Mouse (Mus musculus) lung, embryonic 14.5 days (tissue): ENCODE results near the gene Slit1. TPM values are rescaled to one million over a fixed set of nuclear protein-coding genes. Genes with fewer than 3 reads are reported as not detected.

Source experiments
- ATAC-seq: fragments of 200-750 bp; cut with Nextera tagmentation; 2 replicates; pipeline ENCODE4 v1.8.0; 2017; ENCODE audit warnings: mild to moderate bottlenecking, moderate TSS enrichment, moderate library complexity; ENCODE audit not compliant: insufficient read depth
- DNase-seq: peaks from one replicate; pipeline ENCODE4 v3.0.0-alpha.2; 2015
- H3K27ac ChIP-seq: fragments of 300-500 bp; sonication (generic); 2 replicates; pipeline ENCODE4 v1.5.1; 2014; ENCODE audit warnings: low read depth, mild to moderate bottlenecking, moderate library complexity
- H3K27me3 ChIP-seq: fragments of 300-500 bp; sonication (generic); 2 replicates; pipeline ENCODE4 v1.6.1; 2014; ENCODE audit warnings: low read length, control low read depth; ENCODE audit not compliant: insufficient read depth
- H3K36me3 ChIP-seq: fragments of 300-500 bp; sonication (generic); 2 replicates; pipeline ENCODE4 v1.6.1; 2014; ENCODE audit warnings: control low read depth; ENCODE audit not compliant: insufficient read depth
- H3K4me1 ChIP-seq: fragments of 300-500 bp; sonication (generic); 2 replicates; pipeline ENCODE4 v1.6.1; 2014; ENCODE audit warnings: antibody characterized with exemption, control low read depth; ENCODE audit not compliant: insufficient read depth
- H3K4me2 ChIP-seq: fragments of 300-500 bp; sonication (generic); 2 replicates; pipeline ENCODE4 v1.6.1; 2014; ENCODE audit warnings: mild to moderate bottlenecking
- H3K4me3 ChIP-seq: fragments of 300-500 bp; sonication (generic); 2 replicates; pipeline ENCODE4 v1.5.1; 2014; ENCODE audit warnings: low read depth, low read length
- H3K9ac ChIP-seq: fragments of 300-500 bp; sonication (generic); 2 replicates; pipeline ENCODE4 v1.6.1; 2014
- H3K9me3 ChIP-seq: fragments of 300-500 bp; sonication (generic); 2 replicates; pipeline ENCODE4 v1.6.1; 2016; ENCODE audit warnings: low read depth, low read length, control low read depth
- CTCF ChIP-seq: IDR thresholded peaks from 2 replicates; pipeline ENCODE4 v1.5.1; 2016; ENCODE audit warnings: antibody characterized with exemption, low read depth
- WGBS: fragments of 180-500 bp; shearing (Covaris S2); extraction: QIAGEN DNeasy Blood & Tissue Kit; methylation state at CpG from one replicate; pipeline ENCODE4 v1.1.7; 2014; 5-methylcytosine and 5-hydroxymethylcytosine counted together
- polyA plus RNA-seq: library from polyadenylated mRNA; unstranded; fragments of >200 nt; fragmentation: Nextera tagmentation; extraction: Ambion mirVana; gene quantifications from 2 replicates; pipeline ENCODE4 v1.2.1, GENCODE M21; 2014

The Slit1 gene
- polyA plus RNA-seq, 1 experiment from 2014 or later: 0.24 TPM

DNA sequence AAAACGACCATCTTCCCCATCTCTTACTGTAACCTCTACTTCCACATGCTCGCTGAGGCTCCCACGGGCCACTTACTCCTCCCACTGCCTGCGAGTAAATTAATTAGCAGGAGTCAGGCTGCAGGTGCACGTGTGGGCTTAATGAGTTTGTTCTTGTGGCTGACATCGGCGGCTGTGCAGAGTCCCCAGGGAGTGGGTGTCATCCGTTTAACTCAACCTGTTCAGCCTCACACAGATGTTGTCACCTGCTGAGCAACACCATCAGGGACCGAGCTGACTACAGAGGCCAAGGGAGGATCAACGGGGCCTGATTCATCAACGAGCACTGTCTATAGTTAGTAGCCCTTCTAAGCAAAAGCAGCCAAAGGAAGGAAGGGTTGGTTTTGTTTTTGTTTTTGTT lies 100.5 kb downstream of the Slit1 start:
- Histone ChIP-seq H3K4me1 (no peaks in the 10 kb centered on the region), H3K27me3 (no peaks in the 10 kb centered on the region), H3K27ac (no peak overlapping the region), H3K4me2 (no peak overlapping the region), H3K36me3 (no peaks in the 10 kb centered on the region), H3K9me3 (no peaks in the 10 kb centered on the region), H3K4me3 (no peak overlapping the region), H3K9ac (no peak overlapping the region)
- DNase-seq: no peak
- no peak for ATAC-seq
- TF ChIP-seq CTCF: no peak
- 53% methylated on average over 11 of the region's 11 CpGs for WGBS

DNA sequence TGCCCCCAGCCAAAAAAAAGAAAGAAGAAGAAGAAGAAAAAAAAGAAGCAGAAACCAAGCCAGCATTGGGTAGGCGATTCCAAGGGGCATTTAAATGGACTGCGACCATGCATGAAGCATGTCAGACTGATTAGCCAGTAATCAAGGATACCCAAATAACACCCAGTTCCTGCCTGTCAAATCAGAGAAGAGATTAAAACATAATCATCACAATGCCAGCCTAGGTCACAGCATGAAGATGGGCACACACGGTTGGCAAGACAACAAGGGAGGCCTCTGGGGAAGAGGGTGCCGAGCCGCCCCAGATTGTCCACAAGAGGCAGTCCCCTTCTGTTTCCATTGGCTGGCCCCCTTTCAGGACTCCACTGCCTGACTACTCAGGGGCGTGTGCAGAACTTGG lies 108.5 kb downstream of the Slit1 start:
- no peaks in the 10 kb centered on the region for H3K36me3 ChIP-seq
- H3K9me3 ChIP-seq: no peaks in the 10 kb centered on the region
- H3K4me3 ChIP-seq: no peak overlapping the region
- H3K27ac ChIP-seq: no peak overlapping the region
- 68% methylated on average over 6 of the region's 6 CpGs for WGBS
- H3K27me3 ChIP-seq: no peaks in the 10 kb centered on the region
- H3K4me2 ChIP-seq: no peak overlapping the region
- ATAC-seq (no peak), DNase-seq (no peak)
- H3K4me1 ChIP-seq: no peaks in the 10 kb centered on the region
- no peak for TF ChIP-seq CTCF
- H3K9ac ChIP-seq: no peak overlapping the region

DNA sequence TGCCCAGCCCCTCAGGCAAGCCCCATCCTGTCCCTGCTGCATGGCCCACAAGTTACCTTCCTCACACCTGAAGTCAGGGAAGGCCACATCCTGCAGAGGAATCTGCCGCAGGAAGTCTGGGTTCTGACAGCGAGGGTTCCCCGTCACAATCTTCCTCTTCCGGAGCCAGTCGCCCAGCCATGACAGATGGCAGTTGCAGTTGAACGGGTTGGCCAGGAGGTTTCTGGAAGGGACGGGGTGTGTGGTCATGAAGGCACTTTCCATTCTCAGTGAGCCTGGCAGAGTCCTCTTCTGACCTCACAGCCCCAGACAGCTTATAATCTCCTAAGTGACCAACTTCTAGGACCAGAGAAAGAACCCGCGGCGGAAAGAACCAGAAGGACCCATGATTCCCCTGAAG lies 109.4 kb downstream of the Slit1 start:
- Histone ChIP-seq H3K9me3 (no peaks in the 10 kb centered on the region), H3K4me3 (no peak overlapping the region), H3K4me2 (no peak overlapping the region), H3K27me3 (no peaks in the 10 kb centered on the region), H3K9ac (no peak overlapping the region), H3K36me3 (no peaks in the 10 kb centered on the region), H3K27ac (no peak overlapping the region), H3K4me1 (no peaks in the 10 kb centered on the region)
- WGBS: 74% methylated on average over 10 of the region's 10 CpGs
- ATAC-seq: no peak
- no peak for DNase-seq
- no peak for TF ChIP-seq CTCF

DNA sequence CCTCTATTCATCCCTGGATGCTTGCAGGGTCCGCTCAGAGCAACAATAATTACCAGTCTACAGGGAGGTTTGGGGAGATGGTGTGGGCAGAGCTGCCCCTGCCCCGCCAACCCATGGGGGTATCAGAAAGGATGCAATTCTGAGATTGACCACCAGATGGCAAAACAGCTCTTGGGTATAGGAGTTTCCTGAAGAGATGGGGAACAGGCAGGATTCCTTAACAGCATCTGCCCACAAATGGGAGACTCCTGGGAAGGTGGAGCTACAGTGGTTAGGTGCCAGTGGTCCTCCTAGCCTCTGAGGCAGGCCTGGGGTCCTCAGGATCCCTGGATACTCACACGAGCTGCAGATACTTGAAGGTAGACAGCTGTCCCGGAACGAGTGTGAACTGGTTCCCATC lies 113.9 kb downstream of the Slit1 start:
- H3K4me2 ChIP-seq: no peak overlapping the region
- no peaks in the 10 kb centered on the region for H3K36me3 ChIP-seq
- peak; percentile 88 for TF ChIP-seq CTCF
- H3K27ac ChIP-seq: no peak overlapping the region
- H3K9ac ChIP-seq: no peak overlapping the region
- H3K27me3 ChIP-seq: no peaks in the 10 kb centered on the region
- ATAC-seq (no peak), DNase-seq (peak; percentile 87)
- H3K9me3 ChIP-seq: no peaks in the 10 kb centered on the region
- no peaks in the 10 kb centered on the region for H3K4me1 ChIP-seq
- H3K4me3 ChIP-seq: no peak overlapping the region
- 36% methylated on average over 5 of the region's 5 CpGs for WGBS

DNA sequence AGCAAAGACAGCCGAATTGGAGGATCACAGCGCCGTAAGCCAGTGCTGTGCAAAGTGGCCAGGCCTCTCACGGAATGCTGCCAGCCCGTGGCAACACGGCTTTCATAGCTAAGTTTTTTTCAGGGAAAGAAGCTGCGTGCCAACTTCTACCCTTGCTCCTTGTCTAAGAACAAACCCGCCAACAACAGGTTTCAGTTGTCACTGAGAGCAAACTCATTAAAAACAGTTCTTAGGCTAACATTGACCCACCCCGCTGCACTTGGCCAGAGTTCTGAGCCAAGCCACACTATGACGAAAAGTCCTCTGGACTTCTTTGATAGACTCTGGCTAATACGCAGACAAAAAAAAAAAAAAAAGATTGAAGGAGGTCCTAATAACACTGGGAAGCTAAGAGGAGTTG lies 114.5 kb downstream of the Slit1 start:
- no peak overlapping the region for H3K27ac ChIP-seq
- no peak overlapping the region for H3K9ac ChIP-seq
- H3K4me2 ChIP-seq: no peak overlapping the region
- ATAC-seq (no peak), DNase-seq (no peak)
- no peaks in the 10 kb centered on the region for H3K9me3 ChIP-seq
- WGBS: 78% methylated on average over 11 of the region's 11 CpGs
- H3K4me3 ChIP-seq: no peak overlapping the region
- no peaks in the 10 kb centered on the region for H3K36me3 ChIP-seq
- TF ChIP-seq CTCF: no peak
- no peaks in the 10 kb centered on the region for H3K4me1 ChIP-seq
- H3K27me3 ChIP-seq: no peaks in the 10 kb centered on the region

DNA sequence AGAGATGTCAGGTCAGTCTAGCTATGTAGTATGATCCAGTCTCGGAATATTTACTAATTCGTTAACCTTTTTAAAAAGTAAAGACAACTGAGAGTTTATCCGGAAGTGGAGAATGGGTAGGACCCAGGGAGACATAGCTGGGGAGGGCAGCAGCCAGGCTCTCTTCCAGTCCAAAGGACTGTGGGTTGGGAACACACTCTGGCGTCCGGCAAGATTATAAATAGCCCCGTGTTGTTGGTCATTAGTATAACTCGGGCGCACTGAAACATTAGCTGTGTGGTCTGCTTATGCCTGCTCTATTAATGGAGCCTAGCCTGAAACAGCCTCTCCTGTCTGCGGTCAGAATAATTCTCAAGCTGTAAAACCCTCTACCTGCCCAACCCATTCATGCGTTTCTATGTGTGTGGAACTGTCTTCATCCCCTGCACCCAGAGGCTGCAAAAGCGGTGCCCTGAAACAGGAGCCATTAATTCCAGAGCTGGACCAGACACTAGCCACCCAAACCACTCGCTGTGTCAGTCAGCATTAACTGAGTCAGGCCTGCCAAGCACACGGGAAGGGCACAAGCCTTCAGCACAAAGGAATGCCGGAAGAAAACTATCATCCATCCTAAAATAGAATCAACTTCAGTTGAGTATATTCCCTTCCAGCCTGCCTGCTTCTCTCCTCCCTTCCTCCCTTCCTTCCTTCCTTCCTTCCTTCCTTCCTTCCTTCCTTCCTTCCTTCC lies 122.9 kb downstream of the Slit1 start:
- Histone ChIP-seq H3K9ac (no peak overlapping the region), H3K9me3 (no peaks in the 10 kb centered on the region), H3K4me2 (no peak overlapping the region), H3K4me1 (0 out of 2 replicates have a peak, but pooled peaks cover 4% of the 10 kb centered on the region), H3K27ac (no peak overlapping the region), H3K36me3 (no peaks in the 10 kb centered on the region), H3K4me3 (no peak overlapping the region), H3K27me3 (no peaks in the 10 kb centered on the region)
- WGBS: 74% methylated on average over 14 of the region's 14 CpGs
- DNase-seq: no peak
- no peak for ATAC-seq
- no peak for TF ChIP-seq CTCF

DNA sequence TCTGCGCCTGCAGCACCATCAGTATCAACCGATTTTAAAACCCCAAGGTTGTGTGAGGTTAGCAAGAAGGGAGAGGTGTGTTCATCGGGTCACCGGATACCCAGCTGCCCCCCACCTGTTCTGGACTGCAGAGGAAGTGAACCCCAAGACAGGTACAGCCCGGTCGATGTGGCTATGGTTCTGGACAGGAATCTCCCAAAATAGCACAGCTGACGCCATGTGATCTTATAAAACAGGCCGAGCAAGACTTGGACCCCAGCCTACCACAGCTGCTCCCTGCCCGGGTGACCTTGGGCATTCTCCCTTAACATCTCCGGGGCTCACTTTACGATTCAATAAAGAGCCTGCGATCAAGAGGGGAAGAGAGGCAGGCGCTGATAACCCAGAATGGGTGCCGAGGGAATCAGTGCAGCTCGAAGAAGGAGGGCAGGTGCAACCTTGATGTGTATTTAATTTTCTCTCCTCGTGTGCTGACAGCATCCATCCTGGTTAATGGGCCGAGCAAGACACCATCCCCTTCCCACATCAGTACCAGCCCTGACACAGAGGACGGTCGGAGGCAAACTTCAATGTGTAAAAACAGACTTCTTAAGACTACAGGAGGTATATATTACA lies 124.6 kb downstream of the Slit1 start:
- Histone ChIP-seq H3K9me3 (no peaks in the 10 kb centered on the region), H3K4me1 (0 out of 2 replicates have a peak, but pooled peaks cover 4% of the 10 kb centered on the region), H3K4me3 (no peak overlapping the region), H3K27me3 (no peaks in the 10 kb centered on the region), H3K9ac (no peak overlapping the region), H3K36me3 (no peaks in the 10 kb centered on the region), H3K4me2 (no peak overlapping the region), H3K27ac (no peak overlapping the region)
- DNase-seq (no peak), ATAC-seq (no peak)
- TF ChIP-seq CTCF: no peak
- 65% methylated on average over 19 of the region's 19 CpGs for WGBS
